Mouse (Mus musculus): Measurements from ENCODE around the gene Skap1.
A peak's percentile ranks its signal among the peaks of the same experiment; 100 is the strongest.

Gene Skap1

DNA sequence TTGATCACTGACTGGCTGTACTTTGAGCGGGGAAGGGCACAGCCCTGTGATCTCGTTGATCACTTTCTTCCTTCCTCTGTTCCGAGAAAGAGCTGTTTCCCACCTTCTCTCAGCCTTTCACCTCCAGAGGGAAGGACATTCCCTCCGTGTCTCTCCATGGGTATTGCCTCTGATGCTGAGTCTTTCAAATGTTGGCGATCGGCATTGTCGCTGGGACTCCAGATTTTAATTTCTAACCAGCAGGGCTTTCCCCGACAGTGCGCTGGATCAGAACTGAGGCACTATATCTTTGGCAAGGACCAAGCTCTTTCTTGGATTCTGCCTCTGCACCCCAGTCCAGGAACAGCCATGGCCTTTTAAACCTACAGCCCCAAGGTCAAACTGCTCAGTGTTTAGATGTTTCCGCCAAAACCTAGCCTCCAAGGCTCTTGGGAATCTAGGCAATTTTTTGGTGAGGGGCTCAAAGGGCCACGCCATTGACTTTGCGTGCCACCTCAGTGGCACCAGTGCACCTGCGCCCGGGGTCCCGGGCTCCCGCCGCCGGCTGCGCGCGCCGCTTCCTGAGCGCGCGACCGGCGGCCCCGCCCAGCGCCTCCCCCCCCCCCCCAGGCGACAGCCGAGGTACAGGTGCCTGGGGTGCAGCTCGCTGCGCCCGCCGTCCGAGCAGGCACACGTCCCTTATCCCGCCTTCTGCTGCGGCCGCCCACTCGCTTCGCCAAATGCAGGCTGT lies at the start of gene Skap1:
Gene Skap1, plus strand, starts transcription at position 608 of the 730 bp plus-strand sequence.
- no peak for DNase-seq (ENCODE audit: low read depth, low spot score)

DNA sequence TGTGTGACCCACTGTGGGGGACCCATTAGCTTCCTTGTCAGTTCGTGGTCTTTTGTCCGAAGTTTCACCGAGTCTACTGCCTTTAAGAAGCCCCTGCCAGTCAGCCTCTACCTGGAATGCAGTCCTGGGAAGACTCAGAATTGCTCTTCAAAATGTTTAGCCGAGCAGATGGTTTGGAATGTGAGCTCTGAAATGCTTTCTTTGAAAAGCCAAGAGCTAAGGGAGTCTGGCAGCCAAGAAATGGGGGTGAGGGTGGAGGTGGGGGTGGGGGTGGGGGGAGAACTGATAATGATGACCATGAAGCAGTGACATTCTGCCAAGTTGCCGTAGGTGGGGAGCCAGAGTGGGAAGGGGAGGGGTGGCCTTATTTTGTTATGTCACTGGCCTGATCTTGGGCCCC lies 43.3 kb upstream of the Skap1 start:
- DNase-seq (ENCODE audit: low read depth, low spot score), result no peak

DNA sequence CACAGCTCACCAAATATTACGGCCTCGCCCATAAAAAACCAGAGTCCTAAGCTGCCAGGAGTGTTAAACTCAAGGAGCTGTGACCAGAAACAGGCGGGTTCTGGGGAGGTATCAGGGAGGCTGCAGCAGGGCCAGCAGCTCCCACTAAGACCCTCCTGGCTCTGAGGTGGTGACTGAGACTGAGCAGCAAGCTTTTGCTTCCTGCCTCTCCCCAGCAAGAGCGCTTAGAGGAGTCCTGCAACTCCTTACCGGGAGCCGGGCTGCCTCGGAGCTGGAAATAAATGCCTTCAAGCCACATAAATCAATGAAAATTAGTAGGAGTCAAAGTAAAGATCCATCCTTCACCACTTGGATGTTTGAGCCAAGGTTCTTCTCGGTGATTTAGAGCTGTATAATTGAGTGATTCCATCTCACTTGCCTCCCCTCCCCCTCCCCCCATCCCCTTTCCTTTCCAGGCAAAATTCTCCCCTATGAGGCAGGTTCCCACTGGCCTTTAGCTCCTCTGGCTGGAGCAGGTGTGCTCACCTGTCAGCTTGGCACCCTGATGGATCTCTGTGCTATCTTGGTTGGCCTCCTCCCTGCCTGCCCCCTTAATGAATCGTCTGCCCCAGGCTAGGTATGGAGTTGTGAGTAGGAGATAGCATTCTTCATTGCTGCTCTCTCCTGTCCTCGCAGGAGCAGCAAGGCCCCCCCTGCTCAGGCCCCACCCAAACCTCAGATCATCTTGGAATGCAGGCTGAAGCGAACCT lies 42.7 kb upstream of the Skap1 start:
- no peak for DNase-seq (ENCODE audit: low read depth, low spot score)

DNA sequence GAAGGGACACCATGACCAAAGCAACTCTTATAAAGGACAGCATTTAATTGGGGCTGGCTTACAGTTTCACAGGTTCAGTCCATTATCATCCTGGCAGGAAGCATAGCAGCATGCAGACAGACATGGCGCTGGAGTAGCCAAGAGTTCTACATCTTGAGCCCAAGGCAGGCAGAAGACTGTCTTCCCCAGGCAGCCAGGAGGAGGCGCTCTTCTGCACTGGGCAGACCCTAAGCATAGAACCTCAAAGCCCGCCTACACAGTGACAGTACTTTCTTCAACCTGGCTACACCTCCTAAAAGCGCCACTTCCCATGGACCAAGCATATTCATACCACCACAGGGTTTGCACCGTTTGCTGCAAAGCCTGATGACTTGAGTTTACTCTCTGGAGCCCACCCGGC lies 39.2 kb upstream of the Skap1 start:
- no peak for DNase-seq (ENCODE audit: low read depth, low spot score)

DNA sequence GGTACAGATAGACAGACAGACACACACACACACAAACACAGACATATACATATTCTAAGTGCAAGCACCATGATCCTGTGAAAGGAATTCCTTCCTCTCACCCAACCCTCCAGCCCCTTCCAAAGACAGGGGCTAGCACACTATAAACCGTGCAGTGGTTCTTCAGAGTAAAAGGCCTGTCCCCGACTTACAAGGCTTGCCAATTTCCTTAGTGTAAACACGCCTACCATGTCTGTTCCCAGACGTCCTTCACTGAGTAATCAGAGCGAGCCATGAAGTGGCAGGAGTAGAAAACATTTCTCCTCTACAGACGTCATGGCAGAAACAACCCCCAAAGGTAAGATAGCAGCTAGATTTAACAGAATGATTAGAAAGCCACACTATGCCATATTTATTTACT lies 38.2 kb upstream of the Skap1 start:
- DNase-seq (ENCODE audit: low read depth, low spot score), result no peak

DNA sequence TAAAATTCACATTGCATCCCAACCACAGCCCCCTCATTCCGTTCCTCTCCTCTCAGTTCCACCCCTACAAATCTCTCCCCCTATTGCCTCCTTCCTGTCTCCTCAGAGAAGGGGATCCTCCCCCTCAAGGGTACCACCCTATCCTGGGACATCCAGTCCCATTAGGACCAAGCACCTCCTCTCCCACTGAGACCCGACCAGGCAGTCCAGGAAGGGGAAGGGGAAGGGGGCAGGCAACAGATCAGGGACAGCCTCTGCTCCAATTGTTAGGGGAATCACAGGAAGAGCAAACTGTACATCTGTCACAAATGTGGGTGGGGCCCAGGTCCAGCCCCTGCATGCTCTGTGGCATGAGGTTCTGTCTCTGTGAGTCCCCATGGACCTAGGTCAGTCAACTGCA lies 37.6 kb upstream of the Skap1 start:
- DNase-seq (ENCODE audit: low read depth, low spot score), result no peak

DNA sequence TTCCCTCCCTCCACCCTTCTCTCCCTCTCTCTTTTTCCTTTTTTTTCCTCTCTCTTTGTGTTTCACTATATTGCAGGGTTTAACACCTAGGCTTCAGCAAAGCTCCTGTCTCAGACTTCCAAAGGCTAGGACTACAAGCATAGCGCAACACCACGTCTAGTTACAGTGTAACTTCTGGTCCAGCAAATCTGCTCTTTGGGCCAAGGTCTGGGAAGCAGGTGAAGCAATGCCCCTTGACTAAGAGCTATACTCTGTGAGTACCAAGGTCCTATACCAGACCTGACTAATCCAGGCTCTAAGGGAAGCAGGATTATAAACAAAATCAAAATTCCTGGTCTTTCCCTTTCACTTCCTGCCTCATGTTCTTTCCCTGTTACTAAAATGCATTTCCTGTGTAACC lies 35.3 kb upstream of the Skap1 start:
- DNase-seq (ENCODE audit: low read depth, low spot score), result no peak

DNA sequence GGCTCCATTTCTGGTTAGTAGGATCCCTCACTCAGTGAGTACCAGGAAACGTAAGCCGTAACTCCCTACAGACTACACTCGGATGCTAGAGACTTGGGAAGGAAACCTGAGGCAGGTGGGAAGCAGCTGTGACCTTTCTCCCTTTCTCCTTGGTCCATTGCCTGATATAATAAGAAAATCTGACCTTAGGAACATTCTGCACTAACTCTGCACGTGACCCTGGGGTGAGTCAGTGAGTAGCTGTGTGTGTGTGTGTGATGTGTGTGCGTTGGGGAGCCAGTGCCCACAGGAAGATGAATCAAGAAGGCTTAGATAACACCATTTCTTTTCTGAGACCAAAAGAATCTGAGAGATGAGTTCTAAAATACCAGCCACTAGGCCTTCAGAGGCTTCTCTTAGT lies 34.5 kb upstream of the Skap1 start:
- no peak for DNase-seq (ENCODE audit: low read depth, low spot score)

DNA sequence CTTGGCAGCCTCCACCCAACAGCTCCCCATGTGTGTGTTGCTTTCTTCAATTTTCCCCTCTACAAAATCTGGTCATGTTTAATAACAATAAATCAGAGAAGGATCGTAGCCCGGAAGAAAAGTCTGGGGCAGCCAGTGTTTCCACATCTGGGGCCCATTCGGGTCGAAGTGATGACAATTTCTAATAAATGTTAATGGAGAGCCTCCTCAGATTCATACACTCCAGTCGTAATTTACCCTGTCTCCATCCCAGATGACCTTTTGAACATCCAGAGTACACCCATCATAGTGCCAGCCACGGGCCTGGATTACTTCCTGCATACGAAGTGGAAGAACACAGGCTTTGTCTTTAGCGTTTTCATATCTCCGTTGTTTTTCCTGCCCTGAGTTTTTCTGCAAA lies 32.5 kb upstream of the Skap1 start:
- no peak for DNase-seq (ENCODE audit: low read depth, low spot score)

DNA sequence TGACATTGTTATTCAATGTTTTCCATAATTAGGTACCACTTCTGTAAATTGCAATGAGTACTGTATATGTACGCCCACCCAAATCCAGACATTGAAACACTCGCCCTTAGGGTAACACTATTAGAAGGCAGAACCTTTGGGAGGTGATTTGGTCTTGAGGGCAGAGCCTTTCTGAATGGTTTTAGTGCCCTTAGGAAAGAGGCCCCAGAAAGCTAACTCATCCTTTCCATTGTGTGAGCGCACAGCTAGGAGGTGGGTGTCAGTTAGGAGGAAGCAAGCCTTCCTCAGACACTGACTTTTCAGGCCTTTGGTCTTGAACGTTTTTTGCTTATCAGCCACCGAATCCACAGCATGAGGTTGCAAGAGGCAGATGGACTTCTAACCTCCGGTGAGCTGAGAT lies 29.5 kb upstream of the Skap1 start:
- no peak for DNase-seq (ENCODE audit: low read depth, low spot score)

DNA sequence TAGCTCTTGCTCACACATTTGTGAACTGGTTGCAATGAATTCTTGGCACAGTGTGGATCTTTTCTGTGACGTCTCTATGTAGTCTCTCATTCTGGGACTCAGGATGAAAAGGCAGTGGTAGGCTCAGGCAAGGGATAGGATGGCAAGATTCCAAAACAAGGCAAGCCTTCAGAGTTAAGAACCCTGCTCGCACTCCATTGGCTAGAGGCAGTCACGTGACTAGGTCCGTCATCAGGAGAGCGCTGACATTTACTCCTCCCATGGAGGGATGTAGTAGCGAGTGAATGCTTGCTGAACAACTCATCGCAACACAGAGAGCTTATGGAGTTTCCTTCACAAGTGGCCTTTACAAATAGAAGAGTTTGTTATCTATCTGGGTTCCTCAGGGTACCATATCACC lies 27.9 kb upstream of the Skap1 start:
- peak; percentile 8 for DNase-seq (ENCODE audit: low read depth, low spot score)

DNA sequence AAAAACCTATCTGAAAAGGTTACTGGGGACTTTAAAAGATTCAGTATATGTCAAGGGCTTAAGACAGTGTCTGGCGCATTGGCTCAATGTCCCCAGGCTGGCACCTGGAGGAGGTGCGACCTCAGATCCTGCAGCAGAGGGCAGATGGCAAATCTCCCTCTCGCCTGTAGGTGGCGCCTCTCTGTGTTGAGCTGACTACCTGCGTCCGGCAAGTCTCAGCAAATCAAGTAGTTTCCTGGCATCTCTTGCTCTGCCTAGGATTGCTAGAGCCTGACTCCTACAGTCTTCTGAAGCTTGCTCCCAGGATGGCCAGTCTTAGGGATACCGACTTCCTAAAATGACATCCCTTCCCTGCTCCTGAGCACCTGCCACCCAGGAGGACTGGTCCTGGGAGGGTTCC lies 25.6 kb upstream of the Skap1 start:
- no peak for DNase-seq (ENCODE audit: low read depth, low spot score)

DNA sequence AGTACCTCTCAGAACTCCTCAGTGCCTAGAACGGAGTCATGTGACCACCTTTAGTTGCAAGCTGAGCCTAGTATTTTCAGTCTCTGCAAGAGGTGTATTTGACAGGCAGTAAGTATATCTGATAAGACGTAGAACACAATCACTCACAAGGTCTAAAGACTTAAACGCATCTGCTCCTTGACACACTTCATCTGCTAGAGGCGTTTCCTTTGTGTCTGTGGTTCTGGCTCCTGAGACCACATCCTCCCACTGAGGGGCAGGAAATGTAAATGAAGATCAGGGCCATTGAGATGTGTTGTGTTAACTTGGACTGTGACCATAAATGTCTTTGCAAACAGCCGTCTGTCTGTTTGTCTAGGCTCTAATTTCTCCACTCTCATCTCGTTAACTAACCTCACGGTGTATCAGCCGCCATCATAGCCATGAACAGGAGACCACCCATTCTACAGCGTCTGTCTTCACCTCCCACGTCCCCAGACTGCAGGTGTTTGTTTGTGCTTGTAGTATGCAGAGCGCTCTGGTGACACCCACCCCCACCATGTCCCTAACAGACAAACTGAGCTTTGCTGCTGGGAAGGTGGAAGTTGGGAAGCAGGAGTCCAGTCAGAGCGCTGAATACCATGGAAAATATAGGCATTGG lies 22.7 kb upstream of the Skap1 start:
- no peak for DNase-seq (ENCODE audit: low read depth, low spot score)

DNA sequence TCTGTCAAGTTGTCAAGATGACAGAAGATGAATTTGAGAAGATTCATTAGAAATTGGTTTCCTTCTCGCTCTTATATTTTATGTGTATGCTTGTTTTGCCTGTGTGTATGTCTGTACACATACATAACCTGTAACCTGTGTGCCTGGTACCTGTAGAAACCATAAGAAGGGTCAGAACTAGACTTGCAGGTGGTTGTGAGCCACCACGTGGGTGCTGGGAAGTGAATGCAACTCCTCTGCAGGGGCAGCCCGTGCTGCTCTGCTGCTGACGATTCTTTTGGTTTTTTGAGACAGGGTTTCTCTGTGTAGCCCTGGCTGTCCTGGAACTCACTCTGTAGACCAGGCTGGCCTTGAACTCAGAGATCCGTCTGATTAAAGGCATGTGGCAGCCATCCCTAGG lies 21.9 kb upstream of the Skap1 start:
- DNase-seq (ENCODE audit: low read depth, low spot score), result no peak

DNA sequence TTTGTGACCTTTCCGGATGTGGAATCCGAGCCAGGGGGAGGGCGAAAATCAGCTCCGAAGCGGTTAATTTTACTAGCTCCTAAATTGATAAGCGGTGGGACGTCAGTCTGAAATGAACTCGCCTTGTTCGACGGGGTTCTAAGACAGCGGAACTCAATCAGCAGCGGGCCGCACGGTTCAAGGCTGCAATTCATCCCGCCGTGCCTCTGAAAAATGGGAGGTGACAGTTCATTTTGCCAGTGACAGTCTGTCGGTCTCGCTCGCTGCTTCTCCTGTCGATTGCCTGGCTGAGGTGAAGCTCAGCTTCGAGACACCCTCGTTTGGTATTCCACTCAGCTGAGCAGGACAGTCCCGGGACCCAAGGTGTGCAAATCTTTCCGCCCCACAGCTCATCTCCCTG lies 16.5 kb upstream of the Skap1 start:
- DNase-seq (ENCODE audit: low read depth, low spot score), result no peak

DNA sequence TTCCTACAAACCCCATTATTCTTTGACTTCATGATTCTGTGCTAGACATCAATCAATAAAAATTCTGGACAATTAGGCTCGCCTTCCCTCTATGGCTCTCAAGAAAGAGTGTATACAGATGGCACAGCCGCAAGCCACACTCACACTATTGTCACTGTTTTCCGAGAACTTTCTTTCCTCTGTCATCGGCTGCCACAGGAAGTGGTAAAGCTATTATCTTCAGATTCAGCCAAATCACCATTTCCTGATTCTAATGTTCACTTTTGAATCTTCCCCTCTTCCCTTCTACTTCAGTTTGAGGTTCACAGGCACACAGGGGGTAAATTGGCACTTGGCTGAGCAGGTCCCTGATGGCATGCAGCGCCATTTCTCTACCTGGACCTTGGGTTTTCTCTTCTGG lies 9.3 kb upstream of the Skap1 start:
- no peak for DNase-seq (ENCODE audit: low read depth, low spot score)

DNA sequence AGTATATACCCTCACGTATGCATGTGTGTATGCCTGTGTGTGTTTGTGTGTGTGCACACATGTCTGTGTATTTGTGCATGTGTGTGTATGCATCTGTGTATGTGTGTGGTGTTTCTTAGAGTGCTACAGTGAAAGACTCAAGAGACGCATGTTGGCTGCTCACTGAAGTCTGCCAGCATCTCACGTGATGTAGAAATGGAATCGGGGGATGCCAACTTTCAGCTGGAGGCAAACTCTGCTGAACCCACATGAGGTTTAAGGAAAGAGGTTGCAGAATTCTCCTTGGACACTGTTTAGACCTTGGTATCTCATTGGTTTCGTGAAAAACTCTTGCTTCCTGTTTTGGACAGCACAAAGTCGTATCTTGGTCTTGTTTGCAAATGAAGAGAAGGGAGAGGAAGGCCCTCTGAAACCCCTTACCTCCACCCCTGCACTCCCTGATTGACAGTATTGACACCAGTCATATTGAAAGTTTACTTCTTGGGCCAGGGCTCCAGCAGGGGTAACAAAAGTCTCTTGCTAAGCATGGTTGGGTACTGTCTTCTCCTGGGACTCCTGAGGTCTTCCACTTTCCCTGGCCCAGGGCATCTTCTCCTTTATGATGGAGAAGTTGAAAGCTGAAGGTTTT lies 8.6 kb upstream of the Skap1 start:
- DNase-seq (ENCODE audit: low read depth, low spot score), result no peak

DNA sequence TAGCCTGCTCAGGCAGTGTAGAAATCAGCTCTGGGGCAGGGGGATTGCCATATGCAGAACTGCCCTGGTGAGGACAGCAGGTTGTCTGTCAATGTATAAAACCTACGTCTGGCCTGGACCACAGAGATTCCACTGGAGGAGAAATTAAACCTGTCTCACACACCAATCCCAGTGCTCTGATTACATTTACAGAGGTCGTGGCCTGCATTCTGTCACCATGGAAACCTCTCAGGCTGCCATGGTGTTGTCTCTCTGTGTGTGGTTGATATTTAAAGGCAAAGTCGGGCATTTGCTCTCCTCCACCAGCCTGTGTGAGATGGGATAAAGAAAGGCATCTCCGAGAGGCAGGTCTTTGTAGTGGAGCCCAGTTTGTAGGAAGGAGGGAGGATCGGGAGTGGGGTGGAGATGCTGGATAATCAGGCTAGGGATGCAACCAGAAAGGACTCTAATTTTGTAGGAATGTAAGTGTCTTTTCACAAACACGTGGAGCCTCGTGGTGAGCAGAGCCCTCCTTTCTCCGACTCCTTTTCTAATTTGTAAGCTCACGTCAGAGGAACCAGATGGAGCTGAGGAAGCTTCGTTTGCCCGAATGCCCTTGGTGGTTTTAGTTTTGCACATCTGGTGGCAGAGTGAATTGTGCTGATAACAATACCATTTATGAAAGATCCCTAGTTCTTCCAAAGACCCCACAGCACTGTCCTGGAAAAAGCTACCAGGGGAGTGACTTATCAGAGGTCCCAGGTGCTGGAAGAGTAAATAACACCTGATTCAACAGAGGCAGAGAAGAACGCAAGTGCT lies 7.7 kb upstream of the Skap1 start:
- DNase-seq (ENCODE audit: low read depth, low spot score), result no peak

DNA sequence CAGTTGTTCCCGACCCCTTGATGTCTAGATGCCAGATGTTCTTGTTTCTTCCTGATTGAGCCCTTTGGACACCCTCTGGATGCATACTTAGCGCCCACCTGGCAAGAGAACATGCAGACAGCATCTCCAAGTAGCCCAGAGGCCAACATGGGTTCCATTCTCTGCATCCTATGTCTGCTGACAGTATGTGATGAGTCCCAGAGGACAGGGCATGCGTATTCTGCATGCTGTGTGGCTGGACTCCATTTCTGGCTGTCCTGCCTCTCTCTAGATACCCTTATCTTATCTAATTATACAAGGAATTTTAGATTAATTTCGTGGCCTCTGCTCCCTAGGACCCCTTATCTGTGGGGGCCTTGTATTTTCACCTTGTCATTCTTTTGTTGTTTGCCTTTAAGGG lies 2.6 kb upstream of the Skap1 start:
- no peak for DNase-seq (ENCODE audit: low read depth, low spot score)

DNA sequence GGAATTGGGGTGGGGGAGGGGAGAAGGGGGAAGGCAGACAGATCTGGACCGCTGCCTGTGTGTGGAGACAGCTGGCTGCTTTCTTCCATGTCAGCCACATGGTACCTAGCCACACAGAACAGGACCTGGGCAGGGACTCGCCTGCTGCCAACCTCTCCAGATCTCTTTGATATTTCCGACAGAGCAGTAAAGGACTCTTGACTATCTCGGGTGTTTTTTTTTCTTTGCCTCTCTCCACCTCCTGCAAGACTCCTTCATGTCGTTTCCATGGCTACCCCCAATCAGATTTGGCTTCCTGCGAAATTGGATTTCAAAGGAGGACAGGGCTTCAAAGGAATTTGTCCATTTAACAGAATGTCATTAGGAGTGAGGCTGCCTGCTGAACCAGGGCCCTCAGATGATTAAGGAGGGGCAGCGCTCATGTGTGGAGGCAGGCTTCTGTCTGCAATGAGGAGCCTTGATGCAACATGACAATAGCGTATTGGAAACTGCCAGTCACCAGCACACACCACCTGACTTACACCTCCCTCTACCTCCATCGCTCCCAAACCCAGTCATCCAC lies 2.1 kb upstream of the Skap1 start:
- DNase-seq (ENCODE audit: low read depth, low spot score), result peak; percentile 75

DNA sequence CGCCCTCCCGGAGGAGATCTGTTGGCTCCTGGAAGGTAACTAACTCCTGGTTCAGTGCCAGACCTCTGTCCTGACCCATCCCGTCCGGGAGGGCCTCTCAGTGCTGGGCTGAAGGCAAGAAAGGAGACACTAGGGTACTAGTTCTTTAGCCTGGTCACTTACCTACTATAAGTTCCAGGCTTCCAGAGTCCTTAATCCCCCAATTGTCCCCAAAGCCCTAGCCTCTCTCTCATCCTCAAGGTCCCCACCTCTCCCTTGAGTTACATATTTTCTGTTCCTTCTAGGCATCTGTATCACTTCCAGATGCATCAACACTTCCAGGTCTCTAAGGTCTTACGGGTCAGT lies 295 bp downstream of the Skap1 start:
- DNase-seq (ENCODE audit: low read depth, low spot score), result no peak
